9 mouse cellular contexts compared by ENCODE assay signal in genomic region chr2:156529726-156530125, GRCm38 (mm10). TPM values are rescaled to one million over a fixed set of nuclear protein-coding genes. Genes with fewer than 3 reads are reported as not detected.
DNase-seq lines count a peak whose midpoint lies in the region; ATAC-seq and TF ChIP-seq lines count a peak whose summit lies in the region.
"Had no signal": no experiment of that assay in that cellular context is flagged by ENCODE, and none has a peak within 500 bp of the region (broad histone marks: within the 10 kb centered on the region; RNA-seq: fewer than 3 reads in every experiment).

No protein-coding gene starts in this region.

- no peak overlapping the region for H3K9ac ChIP-seq in limb, embryonic 14.5 days (ENCODE audit: low read depth, low read length, severe bottlenecking)
- H3K9ac ChIP-seq in forebrain, embryonic 12.5 days: no peak overlapping the region
- H3K9ac ChIP-seq: limb, embryonic 12.5 days had no signal

- H3K9me3 ChIP-seq in limb, embryonic 14.5 days (ENCODE audit: control insufficient read depth, low read length): no peaks in the 10 kb centered on the region
- H3K9me3 ChIP-seq in limb, embryonic 10.5 days (replicated peaks): no peaks in the 10 kb centered on the region
- H3K9me3 ChIP-seq in forebrain, embryonic 12.5 days: no peaks in the 10 kb centered on the region
- H3K9me3 ChIP-seq: limb, embryonic 12.5 days had no signal

- no peak overlapping the region for H3K27ac ChIP-seq in cerebellum, adult 2 months (ENCODE audit: insufficient read depth, low read length)
- H3K27ac ChIP-seq in limb, embryonic 14.5 days (replicated peaks; ENCODE audit: low read depth, low read length): no peak overlapping the region
- no peak overlapping the region for H3K27ac ChIP-seq in limb, embryonic 10.5 days
- H3K27ac ChIP-seq in forebrain, embryonic 12.5 days: no peak overlapping the region
- H3K27ac ChIP-seq: limb, embryonic 12.5 days had no signal

- no peak for ATAC-seq in limb, embryonic 14.5 days (ENCODE audit: low FRiP score, low read depth)
- no peak for ATAC-seq in inflammation-experienced regulatory T-cells, adult 6 months
- no peak for ATAC-seq in forebrain, embryonic 12.5 days (ENCODE audit: low FRiP score)

- WGBS in cerebellum, adult 2 months: 41% methylated on average over 2 of the region's 2 CpGs
- 43% methylated on average over 2 of the region's 2 CpGs for WGBS in limb, embryonic 14.5 days
- 60% methylated on average over 2 of the region's 2 CpGs for WGBS in limb, embryonic 10.5 days
- 60% methylated on average over 2 of the region's 2 CpGs for WGBS in large intestine, adult 2 months
- 54% methylated on average over 2 of the region's 2 CpGs for WGBS in forebrain, embryonic 12.5 days

- TF ChIP-seq CTCF in cerebellum, adult 2 months (IDR thresholded peaks at IDR 0.05; ENCODE audit: borderline replicate concordance, insufficient read depth, low read depth, low read length): peak; percentile 64

- peak in 1 of 2 experiments; percentile 39 for DNase-seq in cerebellum, adult 2 months
- no peak for DNase-seq in cerebellum, adult 11-12 months
- DNase-seq in limb, embryonic 14.5 days (ENCODE audit: low spot score): peak; percentile 83
- DNase-seq in limb, embryonic 10.5 days (ENCODE audit: low spot score): no peak
- DNase-seq in brain, adult 2 months (ENCODE audit: low read depth, low spot score): peak; percentile 65
- DNase-seq in large intestine, adult 2 months (ENCODE audit: low read depth, low spot score): peak; percentile 7

- no peaks in the 10 kb centered on the region for H3K4me1 ChIP-seq in cerebellum, adult 2 months (ENCODE audit: control insufficient read depth, insufficient read depth, low read length)
- H3K4me1 ChIP-seq in limb, embryonic 14.5 days (ENCODE audit: control insufficient read depth, insufficient read depth, low read length): no peaks in the 10 kb centered on the region; the same call in 1 of the 2 replicates
- H3K4me1 ChIP-seq in limb, embryonic 10.5 days: peaks cover 16% of the 10 kb centered on the region
- H3K4me1 ChIP-seq in forebrain, embryonic 12.5 days: no peaks in the 10 kb centered on the region

- no peak overlapping the region for H3K4me2 ChIP-seq in limb, embryonic 14.5 days (replicated peaks; ENCODE audit: low read depth, low read length, severe bottlenecking)
- no peak overlapping the region for H3K4me2 ChIP-seq in forebrain, embryonic 12.5 days
- H3K4me2 ChIP-seq: limb, embryonic 12.5 days had no signal

- H3K4me3 ChIP-seq in cerebellum, adult 2 months (replicated peaks; ENCODE audit: insufficient read depth, low read depth, low read length): no peak overlapping the region
- no peak overlapping the region for H3K4me3 ChIP-seq in limb, embryonic 14.5 days (replicated peaks; ENCODE audit: low read length)
- H3K4me3 ChIP-seq in limb, embryonic 10.5 days: no peak overlapping the region
- no peak overlapping the region for H3K4me3 ChIP-seq in forebrain, embryonic 12.5 days (replicated peaks)
- H3K4me3 ChIP-seq: limb, embryonic 12.5 days had no signal

- H3K27me3 ChIP-seq in cerebellum, adult 2 months (ENCODE audit: control insufficient read depth, insufficient read depth, low read length): no peaks in the 10 kb centered on the region
- H3K27me3 ChIP-seq in limb, embryonic 14.5 days (ENCODE audit: control insufficient read depth, insufficient read depth, low read length): no peaks in the 10 kb centered on the region
- H3K27me3 ChIP-seq in limb, embryonic 10.5 days (ENCODE audit: low read depth, poor library complexity, severe bottlenecking): no peaks in the 10 kb centered on the region
- no peaks in the 10 kb centered on the region for H3K27me3 ChIP-seq in forebrain, embryonic 12.5 days
- H3K27me3 ChIP-seq: limb, embryonic 12.5 days had no signal

- TF ChIP-seq POLR2A in cerebellum, adult 2 months (IDR thresholded peaks at IDR 0.05; ENCODE audit: borderline replicate concordance, insufficient read depth, low read length): no peak
- TF ChIP-seq POLR2A in limb, embryonic 14.5 days (IDR thresholded peaks at IDR 0.05; ENCODE audit: borderline replicate concordance, extremely low read depth, insufficient read depth, insufficient read length): no peak

- peaks cover 45% of the 10 kb centered on the region for H3K36me3 ChIP-seq in limb, embryonic 14.5 days (ENCODE audit: control insufficient read depth, insufficient read depth, low read length)
- H3K36me3 ChIP-seq in limb, embryonic 10.5 days: no peaks in the 10 kb centered on the region
- 0 out of 2 replicates have a peak, but pooled peaks cover 3% of the 10 kb centered on the region for H3K36me3 ChIP-seq in forebrain, embryonic 12.5 days (replicated peaks)

RNA-seq across cellular contexts. Expression of gene Aar2, which starts 17.7 kb away (rescaled TPM):
- polyA plus RNA-seq in cerebellum, adult 2 months (2012; rRNA removed): 41.4 and 43.2 TPM in 2 replicates
- polyA plus RNA-seq in limb, embryonic 14.5 days (2012; rRNA removed): 22.9 and 24.3 TPM in 2 replicates
- 36.8 and 38.8 TPM in 2 replicates for polyA plus RNA-seq in limb, embryonic 14.5 days (2014; fragmentation: Nextera tagmentation; extraction: Ambion mirVana)
- 50.0 and 53.6 TPM in 2 replicates for polyA plus RNA-seq in limb, embryonic 10.5 days (2016; fragmentation: Nextera tagmentation; extraction: Ambion mirVana)
- polyA plus RNA-seq in large intestine, adult 2 months (2012; rRNA removed): 22.2 and 26.0 TPM in 2 replicates
- 10 to 100 TPM; 28.5 to 34.5 (median 31.8) TPM for polyA plus RNA-seq in inflammation-experienced regulatory T-cells, adult 6 months (2017; shearing (Covaris generic))
- 44.1 and 44.7 TPM in 2 replicates for polyA plus RNA-seq in forebrain, embryonic 12.5 days (2016; fragmentation: Nextera tagmentation; extraction: Ambion mirVana)

Comparison
In these comparisons a context has a peak if more than half of its experiments do, and no peak if none do; other contexts are left out.
1. DNase-seq: peak in limb, embryonic 14.5 days (single experiment), brain, adult 2 months (single experiment) and large intestine, adult 2 months (single experiment); none in cerebellum, adult 11-12 months (single experiment) and limb, embryonic 10.5 days (single experiment).